Mouse (Mus musculus): ENCODE results near the gene Nacc1. TPM values are rescaled to one million over a fixed set of nuclear protein-coding genes. Genes with fewer than 3 reads are reported as not detected.
A peak's percentile ranks its signal among the peaks of the same experiment; 100 is the strongest.

The Nacc1 gene
- polyA plus RNA-seq, 1 experiment from 2014 or later: 33.8 TPM

DNA sequence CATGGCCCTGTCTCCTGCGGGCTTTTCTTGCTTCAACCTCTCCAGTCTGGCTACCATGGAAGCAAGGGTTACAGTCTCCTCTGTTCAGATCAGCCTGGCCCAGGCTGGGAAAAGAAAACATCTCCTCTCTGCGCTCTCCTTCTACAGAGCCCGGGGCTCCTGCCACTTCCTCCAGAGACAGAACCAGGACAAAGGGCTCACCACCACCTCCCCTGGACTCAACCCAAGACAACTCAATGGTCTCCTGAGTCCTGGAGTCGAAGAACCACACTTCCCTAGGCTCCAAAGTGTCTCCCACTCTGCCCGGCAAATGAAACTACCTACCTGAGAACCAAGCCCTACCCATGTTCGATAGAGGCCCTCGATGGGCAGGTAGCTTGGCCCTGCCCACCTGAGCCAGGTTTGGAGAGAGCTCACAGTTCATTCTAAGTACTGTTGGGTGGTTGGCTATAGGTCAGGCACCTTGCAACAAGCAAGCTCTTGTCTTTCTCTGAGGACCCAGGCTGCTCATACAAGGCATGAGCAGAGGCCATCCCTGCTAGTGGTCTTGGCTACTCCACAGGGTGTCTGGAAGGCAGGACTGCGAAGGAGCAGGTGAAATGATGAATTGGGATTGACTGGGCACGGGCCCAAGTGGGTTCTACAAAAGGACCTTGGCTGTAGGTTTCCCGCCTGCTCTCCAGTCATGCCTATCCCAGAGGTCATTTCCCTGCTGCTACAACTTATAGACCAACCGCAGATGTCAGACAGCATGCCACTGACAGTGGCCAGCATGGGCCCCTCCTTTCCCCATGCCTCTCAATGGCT lies 43.9 kb upstream of the Nacc1 start:
- no peak overlapping the region for H3K9ac ChIP-seq
- ATAC-seq (ENCODE audit: insufficient read depth) (no peak), DNase-seq (no peak)
- 51% methylated on average over 11 of the region's 11 CpGs for WGBS
- no peak for TF ChIP-seq CTCF (IDR thresholded peaks at IDR 0.05; ENCODE audit: low read depth)
- H3K27me3 ChIP-seq (ENCODE audit: insufficient read depth, low read length): no peaks in the 10 kb centered on the region
- peaks cover 44% of the 10 kb centered on the region for H3K4me1 ChIP-seq (ENCODE audit: insufficient read depth)
- H3K4me2 ChIP-seq: peak overlapping the region; percentile 29; the same call in 1 of the 2 replicates
- no peaks in the 10 kb centered on the region for H3K9me3 ChIP-seq (ENCODE audit: low read depth, low read length)
- peaks cover 22% of the 10 kb centered on the region for H3K36me3 ChIP-seq (ENCODE audit: insufficient read depth)
- H3K4me3 ChIP-seq (ENCODE audit: low read depth, low read length): no peak overlapping the region
- H3K27ac ChIP-seq (ENCODE audit: low read depth): peak overlapping the region; percentile 89

GRCm38 (mm10) chr8:84730541-84731370 lies 43.1 kb upstream of the Nacc1 start:
- Histone ChIP-seq H3K4me3 (ENCODE audit: low read depth, low read length) (no peak overlapping the region), H3K4me2 (peak overlapping the region; percentile 29; the same call in 1 of the 2 replicates), H3K27me3 (ENCODE audit: insufficient read depth, low read length) (no peaks in the 10 kb centered on the region), H3K27ac (ENCODE audit: low read depth) (peak overlapping the region; percentile 89), H3K9me3 (ENCODE audit: low read depth, low read length) (no peaks in the 10 kb centered on the region), H3K9ac (peak overlapping the region; percentile 36; the same call in 1 of the 2 replicates), H3K4me1 (ENCODE audit: insufficient read depth) (peaks cover 45% of the 10 kb centered on the region), H3K36me3 (ENCODE audit: insufficient read depth) (peaks cover 25% of the 10 kb centered on the region)
- TF ChIP-seq CTCF (IDR thresholded peaks at IDR 0.05; ENCODE audit: low read depth): no peak
- ATAC-seq (ENCODE audit: insufficient read depth) (peak; percentile 32), DNase-seq (peak; percentile 74)
- 22% methylated on average over 9 of the region's 9 CpGs for whole genome bisulfite sequencing

- Histone ChIP-seq H3K9me3 (ENCODE audit: low read depth, low read length) (no peaks in the 10 kb centered on the region), H3K27me3 (ENCODE audit: insufficient read depth, low read length) (no peaks in the 10 kb centered on the region), H3K36me3 (ENCODE audit: insufficient read depth) (peaks cover 32% of the 10 kb centered on the region), H3K9ac (no peak overlapping the region), H3K4me1 (ENCODE audit: insufficient read depth) (peaks cover 52% of the 10 kb centered on the region), H3K27ac (ENCODE audit: low read depth) (peak overlapping the region; percentile 89), H3K4me2 (peak overlapping the region; percentile 29; the same call in 1 of the 2 replicates), H3K4me3 (ENCODE audit: low read depth, low read length) (no peak overlapping the region)
- WGBS: 84% methylated on average over 16 of the region's 16 CpGs
- no peak for TF ChIP-seq CTCF (IDR thresholded peaks at IDR 0.05; ENCODE audit: low read depth)
- DNase-seq (no peak), ATAC-seq (ENCODE audit: insufficient read depth) (no peak)
Observed at GRCm38 (mm10) chr8:84729921-84730362, 42.3 kb upstream of the Nacc1 start.

- H3K27ac ChIP-seq (ENCODE audit: low read depth): peak overlapping the region; percentile 52; the same call in 1 of the 2 replicates
- H3K4me2 ChIP-seq: no peak overlapping the region; the same call in 1 of the 2 replicates
- peaks cover 41% of the 10 kb centered on the region for H3K36me3 ChIP-seq (ENCODE audit: insufficient read depth)
- H3K9me3 ChIP-seq (ENCODE audit: low read depth, low read length): no peaks in the 10 kb centered on the region
- DNase-seq (no peak), ATAC-seq (ENCODE audit: insufficient read depth) (no peak)
- no peak for TF ChIP-seq CTCF (IDR thresholded peaks at IDR 0.05; ENCODE audit: low read depth)
- peaks cover 61% of the 10 kb centered on the region for H3K4me1 ChIP-seq (ENCODE audit: insufficient read depth)
- no peak overlapping the region for H3K4me3 ChIP-seq (ENCODE audit: low read depth, low read length)
- no peak overlapping the region for H3K9ac ChIP-seq
- no peaks in the 10 kb centered on the region for H3K27me3 ChIP-seq (ENCODE audit: insufficient read depth, low read length)
- WGBS: 67% methylated on average over 3 of the region's 3 CpGs
Observed at GRCm38 (mm10) chr8:84728474-84728873, 40.8 kb upstream of the Nacc1 start.

- Histone ChIP-seq H3K9me3 (ENCODE audit: low read depth, low read length) (no peaks in the 10 kb centered on the region), H3K4me2 (no peak overlapping the region), H3K36me3 (ENCODE audit: insufficient read depth) (peaks cover 62% of the 10 kb centered on the region), H3K27ac (ENCODE audit: low read depth) (peak overlapping the region; percentile 68), H3K9ac (peak overlapping the region; percentile 9; the same call in 1 of the 2 replicates), H3K4me3 (ENCODE audit: low read depth, low read length) (no peak overlapping the region), H3K27me3 (ENCODE audit: insufficient read depth, low read length) (no peaks in the 10 kb centered on the region), H3K4me1 (ENCODE audit: insufficient read depth) (peaks cover 51% of the 10 kb centered on the region)
- 32% methylated on average over 3 of the region's 3 CpGs for WGBS
- peak; percentile 60 for TF ChIP-seq CTCF (IDR thresholded peaks at IDR 0.05; ENCODE audit: low read depth)
- DNase-seq: peak; percentile 69
- no peak for ATAC-seq (ENCODE audit: insufficient read depth)
Observed at GRCm38 (mm10) chr8:84725941-84726259, 38.2 kb upstream of the Nacc1 start.

DNA sequence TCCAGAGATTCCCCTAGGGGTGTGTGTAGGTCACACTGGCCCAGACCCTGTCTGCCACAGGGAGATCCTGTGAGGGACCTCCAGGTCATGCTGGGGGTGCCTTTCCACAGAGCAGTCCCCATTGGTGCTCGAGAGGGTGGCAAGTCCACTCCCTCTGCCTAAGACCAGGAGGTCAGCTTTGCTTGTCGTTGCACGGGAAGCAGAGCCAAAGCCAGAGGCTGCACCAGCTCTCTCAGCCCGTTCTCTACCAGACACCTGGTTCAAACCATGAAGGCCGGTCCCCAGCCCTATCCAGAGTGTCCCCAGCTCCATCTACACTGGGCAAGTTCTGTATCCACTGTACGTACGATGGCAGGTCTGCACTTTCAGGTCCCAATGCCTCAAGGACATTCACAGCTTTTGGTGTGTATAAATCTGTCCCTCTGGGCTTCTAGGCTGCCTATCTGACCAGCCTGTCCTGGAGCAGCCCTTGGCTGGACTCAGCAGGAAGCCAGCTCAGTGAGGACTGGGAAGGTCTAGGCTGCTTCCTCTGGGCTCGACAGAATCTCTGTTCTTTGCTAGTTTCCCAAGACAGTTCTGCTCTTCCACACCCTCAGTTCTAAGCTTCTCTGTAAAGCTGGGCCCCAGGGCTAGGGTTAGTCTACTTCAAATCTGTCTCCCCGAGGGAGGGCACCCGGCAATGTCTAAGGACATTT lies 37.7 kb upstream of the Nacc1 start:
- DNase-seq (no peak), ATAC-seq (ENCODE audit: insufficient read depth) (no peak)
- H3K27me3 ChIP-seq (ENCODE audit: insufficient read depth, low read length): no peaks in the 10 kb centered on the region
- H3K4me1 ChIP-seq (ENCODE audit: insufficient read depth): peaks cover 48% of the 10 kb centered on the region
- WGBS: 53% methylated on average over 10 of the region's 10 CpGs
- peak overlapping the region; percentile 56; the same call in 1 of the 2 replicates for H3K4me2 ChIP-seq
- H3K9ac ChIP-seq: peak overlapping the region; percentile 9; the same call in 1 of the 2 replicates
- TF ChIP-seq CTCF (IDR thresholded peaks at IDR 0.05; ENCODE audit: low read depth): no peak
- no peaks in the 10 kb centered on the region for H3K9me3 ChIP-seq (ENCODE audit: low read depth, low read length)
- H3K27ac ChIP-seq (ENCODE audit: low read depth): peak overlapping the region; percentile 68
- H3K4me3 ChIP-seq (ENCODE audit: low read depth, low read length): no peak overlapping the region
- peaks cover 67% of the 10 kb centered on the region for H3K36me3 ChIP-seq (ENCODE audit: insufficient read depth)

Data from lung, embryonic 14.5 days (tissue).